Mouse (Mus musculus): ENCODE data around the gene Cabcoco1. TPM values are rescaled to one million over a fixed set of nuclear protein-coding genes. Genes with fewer than 3 reads are reported as not detected.
A peak's percentile ranks its signal among the peaks of the same experiment; 100 is the strongest.

Gene Cabcoco1
- total RNA-seq, 2 experiments from 2014 or later = not detected

GRCm38 (mm10) chr10:68512433-68513019 is 29.2 kb downstream of the Cabcoco1 start:
- no peak for ATAC-seq (ENCODE audit: poor library complexity, severe bottlenecking)

DNA sequence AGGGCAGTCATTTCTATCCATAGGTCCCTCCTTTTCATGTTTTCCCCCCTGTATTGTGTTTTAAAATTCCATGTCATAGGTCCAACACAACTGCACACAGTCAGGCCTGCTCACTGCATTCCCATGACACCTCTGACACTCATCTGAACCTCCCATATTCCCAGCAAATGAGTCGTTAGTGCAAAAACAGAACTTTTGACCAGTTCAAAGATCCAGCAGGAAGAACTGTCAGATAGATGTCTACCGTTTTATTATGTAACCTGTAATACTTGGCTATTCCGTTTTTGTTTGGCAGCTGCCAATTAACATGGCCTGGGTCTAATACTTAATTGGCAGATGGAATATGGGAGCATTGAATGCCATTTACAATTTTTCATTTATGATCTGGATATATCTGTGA is 34.0 kb downstream of the Cabcoco1 start:
- ATAC-seq (ENCODE audit: poor library complexity, severe bottlenecking) = no peak

GRCm38 (mm10) chr10:68506242-68506641 is 35.5 kb downstream of the Cabcoco1 start:
- no peak for ATAC-seq (ENCODE audit: poor library complexity, severe bottlenecking)

DNA sequence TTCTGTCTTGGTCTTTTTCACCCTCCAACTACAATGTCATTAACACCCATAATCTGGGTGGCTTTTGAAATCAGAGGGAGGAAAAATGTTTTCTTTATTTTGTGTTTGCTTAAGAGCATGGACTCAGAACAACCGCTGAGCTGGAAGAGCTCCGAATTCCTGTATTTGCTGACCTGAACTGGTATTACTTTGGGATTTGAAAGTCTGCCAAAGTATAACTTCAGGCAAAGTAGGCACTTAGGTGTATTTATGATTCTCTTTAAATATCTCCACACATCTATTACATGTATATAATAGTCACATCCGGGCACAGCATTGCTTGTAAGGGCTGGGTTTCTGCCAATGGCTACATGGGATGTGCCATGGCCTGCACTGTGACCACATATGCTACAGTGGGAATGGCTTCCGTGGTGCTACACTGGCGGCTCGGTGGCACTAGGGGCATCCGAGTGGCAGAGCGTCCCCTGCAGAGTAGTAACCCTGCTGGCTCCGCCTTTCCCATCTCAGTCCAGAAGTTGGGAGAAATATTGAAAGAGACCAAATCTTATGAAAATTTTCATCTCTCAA is 37.0 kb downstream of the Cabcoco1 start:
- no peak for ATAC-seq (ENCODE audit: poor library complexity, severe bottlenecking)

DNA sequence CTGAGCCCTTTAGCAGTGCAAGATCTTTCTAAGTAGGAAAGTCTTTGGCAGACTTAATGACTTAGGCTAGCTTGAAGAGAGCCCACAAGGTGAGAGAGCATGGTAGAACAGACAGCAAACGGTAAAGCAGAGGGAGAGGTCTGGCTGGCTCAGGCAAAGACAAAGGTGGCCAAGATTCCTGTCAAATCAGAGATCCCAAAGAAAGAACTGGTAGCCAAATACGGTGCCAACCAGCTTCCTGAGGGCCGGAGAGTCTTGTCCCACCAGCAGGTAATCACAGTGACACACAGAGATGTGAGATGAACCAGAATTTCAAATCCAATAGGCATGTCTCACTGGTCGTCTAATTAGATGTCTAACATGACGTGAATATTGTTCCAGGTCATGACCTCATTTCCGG is 40.6 kb downstream of the Cabcoco1 start:
- no peak for ATAC-seq (ENCODE audit: poor library complexity, severe bottlenecking)

DNA sequence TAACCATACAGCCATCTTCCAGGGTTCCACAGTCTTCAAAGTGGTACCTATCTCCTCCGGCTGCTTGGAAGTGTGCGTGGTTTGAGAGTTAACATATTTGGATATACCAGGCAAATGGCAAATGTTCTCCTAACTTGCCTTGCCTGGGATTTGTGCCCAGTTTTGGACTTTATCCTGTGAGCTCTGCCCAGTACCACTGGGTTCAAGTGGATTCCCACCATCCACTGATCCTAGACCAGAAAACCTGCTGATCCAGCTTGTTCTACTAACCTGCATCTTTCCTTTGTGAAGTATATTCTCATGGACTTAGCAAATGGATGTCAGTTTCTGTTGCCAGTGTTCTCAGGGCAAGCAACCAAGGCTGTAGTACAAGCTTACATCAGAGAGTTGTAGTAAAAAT is 46.5 kb downstream of the Cabcoco1 start:
- no peak for ATAC-seq (ENCODE audit: poor library complexity, severe bottlenecking)

DNA sequence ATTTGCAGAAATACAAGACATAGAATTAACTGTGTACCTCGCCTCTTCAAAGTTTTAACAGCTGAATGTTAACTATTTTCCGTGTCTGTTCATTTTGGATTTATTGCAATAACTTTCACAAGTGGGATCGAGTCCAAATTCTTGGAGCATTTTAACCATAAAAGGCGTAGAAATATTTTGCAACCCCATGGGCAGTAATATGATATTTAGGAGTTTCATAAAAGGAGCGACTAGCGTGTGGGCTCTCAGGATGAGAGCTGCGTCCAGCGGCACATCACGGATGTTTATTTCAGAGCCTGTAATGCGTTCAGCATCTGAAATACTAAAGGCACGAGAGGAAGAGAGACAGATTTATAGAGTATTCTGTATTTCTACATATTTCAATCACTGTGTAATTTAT is 50.1 kb downstream of the Cabcoco1 start:
- no peak for ATAC-seq (ENCODE audit: poor library complexity, severe bottlenecking)

DNA sequence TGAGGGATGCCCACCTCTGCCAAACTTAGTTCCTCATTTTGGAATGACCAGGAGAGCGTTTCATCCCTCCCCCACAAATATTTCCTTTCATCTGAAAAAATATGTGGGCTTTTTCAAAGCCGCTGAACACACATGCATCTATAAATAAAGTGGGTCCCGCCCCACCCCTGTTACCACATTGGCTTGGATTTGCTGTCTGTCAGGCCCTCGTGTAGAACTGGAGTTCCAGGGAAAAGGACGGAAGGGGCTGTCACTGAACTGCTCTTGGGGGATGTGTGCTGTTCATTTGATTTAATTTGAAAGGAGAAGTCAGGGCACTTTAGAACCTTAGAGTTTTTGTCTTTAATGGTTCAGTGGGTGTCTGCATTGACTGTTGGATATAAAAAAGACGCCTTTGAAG is 50.9 kb downstream of the Cabcoco1 start:
- ATAC-seq (ENCODE audit: poor library complexity, severe bottlenecking) = no peak

DNA sequence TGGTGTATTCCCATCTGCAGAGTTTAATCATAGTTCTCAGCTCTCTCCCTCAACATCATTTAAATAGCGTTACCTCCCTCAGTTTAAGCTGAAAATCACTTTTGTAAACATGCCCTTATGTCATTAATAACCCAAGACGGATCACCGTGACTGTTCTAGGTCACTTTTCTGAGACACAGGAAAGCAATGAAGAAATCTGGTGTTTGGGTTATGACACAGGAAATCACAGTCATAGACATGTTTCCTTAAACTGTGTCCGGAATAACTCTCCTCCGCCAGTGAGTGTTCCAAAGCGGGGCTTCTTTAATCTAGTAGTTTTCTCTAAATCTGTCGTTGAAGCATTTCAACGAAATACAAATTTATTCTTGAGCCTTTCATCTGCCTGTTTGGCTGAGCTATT is 68.9 kb downstream of the Cabcoco1 start:
- ATAC-seq (ENCODE audit: poor library complexity, severe bottlenecking) = peak; percentile 96

GRCm38 (mm10) chr10:68465737-68466327 is 75.9 kb downstream of the Cabcoco1 start:
- no peak for ATAC-seq (ENCODE audit: poor library complexity, severe bottlenecking)

- peak; percentile 59 for ATAC-seq (ENCODE audit: poor library complexity, severe bottlenecking)
These were observed 76.8 kb downstream of the Cabcoco1 start for GRCm38 (mm10) chr10:68464943-68465342.

DNA sequence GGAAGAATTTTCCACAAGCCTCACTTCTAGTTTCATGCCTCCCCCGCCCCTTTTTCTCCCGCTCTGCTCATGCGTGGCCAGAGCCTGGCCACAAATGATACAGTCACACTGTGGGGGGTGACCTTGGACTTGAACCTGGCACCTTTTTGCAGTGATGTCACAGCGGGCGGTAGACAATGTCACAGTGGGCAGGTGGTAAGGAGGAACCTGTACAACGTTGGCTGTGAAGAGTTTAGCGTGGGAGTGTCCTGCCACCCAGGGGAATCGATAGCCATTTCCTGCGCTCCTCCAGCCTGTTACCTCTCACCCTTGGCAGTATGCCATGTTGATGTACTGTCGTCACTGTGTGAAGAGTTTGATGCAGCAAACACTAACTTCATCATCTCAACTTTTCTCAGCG is 81.9 kb downstream of the Cabcoco1 start:
- no peak for ATAC-seq (ENCODE audit: poor library complexity, severe bottlenecking)

GRCm38 (mm10) chr10:68457019-68457418 is 84.7 kb downstream of the Cabcoco1 start:
- no peak for ATAC-seq (ENCODE audit: poor library complexity, severe bottlenecking)

DNA sequence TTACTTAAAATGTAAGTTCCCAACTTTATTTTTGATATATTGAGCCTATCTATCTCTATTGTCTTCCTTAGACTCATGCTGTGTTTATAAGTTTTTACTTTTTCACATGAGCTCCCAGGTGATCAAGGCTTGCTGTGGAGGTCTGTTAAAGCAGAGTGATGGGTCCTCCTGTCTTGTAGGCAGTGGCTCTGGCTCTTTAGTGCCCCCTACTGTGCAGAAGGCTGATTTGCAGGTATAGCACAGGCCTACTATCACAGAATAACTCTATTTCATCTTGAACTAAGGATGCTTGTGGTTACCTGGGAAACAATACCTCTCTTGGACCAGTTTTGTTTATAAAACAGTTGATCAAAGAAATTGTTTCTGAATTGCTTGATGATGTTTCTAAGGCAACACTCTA is 87.2 kb downstream of the Cabcoco1 start:
- ATAC-seq (ENCODE audit: poor library complexity, severe bottlenecking) = no peak

- peak; percentile 17; the same call in 1 of the 2 replicates for ATAC-seq (ENCODE audit: poor library complexity, severe bottlenecking)
These were observed 94.9 kb downstream of the Cabcoco1 start for GRCm38 (mm10) chr10:68446797-68447125.

- ATAC-seq (ENCODE audit: poor library complexity, severe bottlenecking) = peak; percentile 74
These were observed 95.6 kb downstream of the Cabcoco1 start for GRCm38 (mm10) chr10:68445876-68446796.

GRCm38 (mm10) chr10:68445244-68445811 is 96.4 kb downstream of the Cabcoco1 start:
- no peak for ATAC-seq (ENCODE audit: poor library complexity, severe bottlenecking)

DNA sequence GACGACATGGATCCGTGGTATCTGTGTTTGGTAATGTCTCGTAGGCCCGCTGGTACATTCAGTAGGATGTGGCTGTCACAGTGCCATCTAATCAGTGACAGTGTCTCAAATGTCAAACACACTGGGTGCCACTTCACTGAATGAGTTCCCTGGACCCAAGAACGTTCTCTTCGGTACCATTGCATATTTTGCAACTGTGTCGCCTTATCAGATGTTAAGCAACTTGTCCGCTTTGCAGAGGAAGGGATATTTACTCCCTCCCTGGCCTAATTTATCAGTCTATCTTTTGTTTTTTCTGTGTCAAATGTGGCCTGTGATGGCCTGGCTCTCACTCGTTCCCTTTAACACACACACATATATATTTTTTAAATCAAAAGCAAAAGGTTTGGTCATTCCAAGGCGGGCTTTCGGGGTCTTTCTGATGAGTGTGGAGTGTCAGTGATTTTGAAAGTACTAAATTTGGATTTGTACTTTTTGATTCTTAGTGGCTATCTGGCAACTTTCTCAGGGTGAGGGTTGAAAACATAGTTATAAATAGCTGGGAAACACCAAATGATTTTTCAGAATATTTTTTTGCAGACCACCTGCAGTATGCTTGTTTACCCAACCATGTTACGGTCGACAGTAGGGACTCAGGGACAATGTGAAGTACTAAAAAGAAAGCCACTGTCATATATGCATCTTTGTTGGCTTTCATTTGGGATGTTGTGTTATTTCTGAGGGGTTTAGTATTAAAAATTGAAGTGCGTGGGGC is 97.2 kb downstream of the Cabcoco1 start:
- no peak; the same call in 1 of the 2 replicates for ATAC-seq (ENCODE audit: poor library complexity, severe bottlenecking)

DNA sequence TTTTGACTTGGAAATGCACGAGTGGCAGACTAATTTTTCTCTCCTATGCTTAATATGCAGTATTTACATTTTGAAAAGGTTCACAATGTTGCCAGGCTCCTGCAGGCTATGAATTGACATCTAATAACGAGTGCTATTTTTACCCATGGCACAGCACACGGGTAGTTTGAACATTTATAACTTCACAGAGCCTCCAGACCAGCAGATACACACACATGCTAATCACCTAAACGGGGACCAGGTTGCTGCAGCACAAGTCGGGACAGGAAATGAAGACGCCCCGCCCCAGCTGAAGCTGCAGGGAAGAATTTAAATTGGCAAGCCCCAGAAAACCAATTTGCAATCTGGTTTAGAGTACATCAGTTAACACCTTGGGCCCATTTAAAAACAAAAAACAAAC is 98.6 kb downstream of the Cabcoco1 start:
- ATAC-seq (ENCODE audit: poor library complexity, severe bottlenecking) = no peak

DNA sequence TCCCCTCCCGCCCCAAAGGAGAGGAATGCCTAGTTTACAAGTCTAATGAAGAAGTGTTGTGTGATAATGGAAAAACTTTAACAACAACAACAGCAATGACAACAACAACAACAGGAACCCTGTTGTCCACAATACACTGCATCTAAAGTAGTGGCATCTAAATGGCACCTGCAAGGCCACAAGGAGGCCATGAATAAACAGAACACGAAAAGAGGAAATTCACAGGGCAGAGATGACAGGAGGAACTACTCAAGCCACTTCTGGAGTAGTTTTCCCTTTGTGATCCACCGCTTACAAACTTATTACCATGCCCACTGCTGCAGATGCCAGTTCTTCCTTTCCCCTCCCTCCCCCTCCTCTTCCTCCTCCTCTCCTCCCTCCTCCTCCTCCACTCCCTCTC is 99.0 kb downstream of the Cabcoco1 start:
- peak; percentile 55 for ATAC-seq (ENCODE audit: poor library complexity, severe bottlenecking)

Data from megakaryocyte, adult 5-6 weeks (primary cell).